8 mouse cellular contexts compared by ENCODE assay signal in genomic region chr11:76028072-76028465, GRCm38 (mm10). TPM values are rescaled to one million over a fixed set of nuclear protein-coding genes. Genes with fewer than 3 reads are reported as not detected.
DNase-seq lines count a peak whose midpoint lies in the region; ATAC-seq and TF ChIP-seq lines count a peak whose summit lies in the region.

No protein-coding gene starts in this region.

- peak; percentile 42 for DNase-seq in gastrocnemius, postnatal 14 days
- DNase-seq in gastrocnemius, postnatal 25 days, result no peak
- peak; percentile 56 for DNase-seq in MEL (ENCODE audit: low read depth, low spot score)
- DNase-seq in limb, embryonic 10.5 days (ENCODE audit: low spot score), result no peak
- DNase-seq in frontal cortex, postnatal 36 days (ENCODE audit: low spot score in 2 of 2), result no peak
- DNase-seq in frontal cortex, postnatal 25 days (ENCODE audit: low spot score in 2 of 2), result no peak

- intact Hi-C loops in gastrocnemius, postnatal 14 days (cut with DNase I; ENCODE audit: low total_unique reads), result no loop called here

- no peak for TF ChIP-seq CTCF in MEL (IDR thresholded peaks at IDR 0.05 in 2 of 3, conservative IDR thresholded peaks at IDR 0.05 in 1 of 3; ENCODE audit: control insufficient read depth in 1 of 3, insufficient read depth in 1 of 3, low read depth in 2 of 3, low read length in 3 of 3, poor library complexity in 1 of 3, severe bottlenecking in 1 of 3)

- peaks cover 2 to 5% of the 10 kb centered on the region in 2 experiments; a peak in 2 of 4 replicates for H3K27me3 ChIP-seq in MEL (ENCODE audit: control insufficient read depth in 1 of 2, insufficient read depth in 2 of 2, low read length in 2 of 2)
- peaks cover 22% of the 10 kb centered on the region for H3K27me3 ChIP-seq in forebrain, embryonic 13.5 days
- peaks cover 18% of the 10 kb centered on the region for H3K27me3 ChIP-seq in limb, embryonic 10.5 days (ENCODE audit: low read depth, poor library complexity, severe bottlenecking)
- H3K27me3 ChIP-seq in neural tube, embryonic 12.5 days (replicated peaks), result 0 out of 2 replicates have a peak, but pooled peaks cover 16% of the 10 kb centered on the region

- H3K9me3 ChIP-seq in MEL (replicated peaks; ENCODE audit: insufficient read depth, low read length), result no peaks in the 10 kb centered on the region
- no peaks in the 10 kb centered on the region for H3K9me3 ChIP-seq in forebrain, embryonic 13.5 days (replicated peaks)
- H3K9me3 ChIP-seq in limb, embryonic 10.5 days (replicated peaks), result no peaks in the 10 kb centered on the region
- H3K9me3 ChIP-seq in neural tube, embryonic 12.5 days, result no peaks in the 10 kb centered on the region

- TF ChIP-seq POLR2A in MEL (IDR thresholded peaks at IDR 0.05; ENCODE audit: control insufficient read depth in 1 of 2, insufficient read depth in 1 of 2, low read depth in 1 of 2, low read length in 2 of 2, poor library complexity in 1 of 2), result no peak

- TF ChIP-seq RAD21 in MEL (IDR thresholded peaks at IDR 0.05; ENCODE audit: low read depth, low read length), result no peak

- ATAC-seq in forebrain, embryonic 13.5 days, result peak; percentile 53; the same call in 1 of the 2 replicates
- ATAC-seq in neural tube, embryonic 12.5 days (ENCODE audit: low FRiP score, low read depth), result peak; percentile 44; the same call in 1 of the 2 replicates

- no peak overlapping the region for H3K27ac ChIP-seq in MEL (ENCODE audit: control insufficient read depth, low read depth, low read length)
- no peak overlapping the region for H3K27ac ChIP-seq in forebrain, embryonic 13.5 days
- H3K27ac ChIP-seq in limb, embryonic 10.5 days, result peak overlapping the region; percentile 89
- H3K27ac ChIP-seq in neural tube, embryonic 12.5 days, result no peak overlapping the region

- WGBS in forebrain, embryonic 13.5 days, result 0% methylated on average over 6 of the region's 14 CpGs
- WGBS in limb, embryonic 10.5 days, result 2% methylated on average over 10 of the region's 14 CpGs
- WGBS in neural tube, embryonic 12.5 days, result 2% methylated on average over 10 of the region's 14 CpGs

- H3K36me3 ChIP-seq in MEL (ENCODE audit: control insufficient read depth in 1 of 2, insufficient read depth in 2 of 2, low read length in 2 of 2), result peaks cover 0 to 2% of the 10 kb centered on the region in 2 experiments; a peak in 1 of 4 replicates
- no peaks in the 10 kb centered on the region for H3K36me3 ChIP-seq in forebrain, embryonic 13.5 days (ENCODE audit: poor library complexity, severe bottlenecking)
- H3K36me3 ChIP-seq in limb, embryonic 10.5 days, result peaks cover 13% of the 10 kb centered on the region
- H3K36me3 ChIP-seq in neural tube, embryonic 12.5 days, result no peaks in the 10 kb centered on the region

- H3K4me1 ChIP-seq in MEL (ENCODE audit: control insufficient read depth in 1 of 2, insufficient read depth in 2 of 2, low read length in 2 of 2), result no peaks in the 10 kb centered on the region; a peak in 2 of 4 replicates
- peaks cover 11% of the 10 kb centered on the region for H3K4me1 ChIP-seq in forebrain, embryonic 13.5 days
- H3K4me1 ChIP-seq in limb, embryonic 10.5 days, result peaks cover 37% of the 10 kb centered on the region
- H3K4me1 ChIP-seq in neural tube, embryonic 12.5 days, result peaks cover 20% of the 10 kb centered on the region

- peak overlapping the region; percentile 94 for H3K4me2 ChIP-seq in forebrain, embryonic 13.5 days
- peak overlapping the region; percentile 96 for H3K4me2 ChIP-seq in neural tube, embryonic 12.5 days (replicated peaks)

- H3K9ac ChIP-seq in MEL (ENCODE audit: control insufficient read depth, low read depth, low read length, poor library complexity, severe bottlenecking), result peak overlapping the region; percentile 89
- peak overlapping the region; percentile 72 for H3K9ac ChIP-seq in forebrain, embryonic 13.5 days
- peak overlapping the region; percentile 70 for H3K9ac ChIP-seq in neural tube, embryonic 12.5 days

- TF ChIP-seq EP300 in MEL (IDR thresholded peaks at IDR 0.05; ENCODE audit: low read depth in 1 of 2, low read length in 2 of 2), result no peak

- H3K4me3 ChIP-seq in MEL (ENCODE audit: control insufficient read depth in 1 of 2, insufficient read depth in 1 of 2, low read depth in 2 of 2, low read length in 2 of 2), result peak overlapping the region; percentile 81 to 92
- peak overlapping the region; percentile 58 for H3K4me3 ChIP-seq in forebrain, embryonic 13.5 days
- peak overlapping the region; percentile 69 for H3K4me3 ChIP-seq in limb, embryonic 10.5 days
- peak overlapping the region; percentile 60 for H3K4me3 ChIP-seq in neural tube, embryonic 12.5 days

- H3K79me2 ChIP-seq in MEL (ENCODE audit: control insufficient read depth, insufficient read depth, low read length, poor library complexity), result peaks cover 6% of the 10 kb centered on the region; the same call in 1 of the 2 replicates

TF ChIP-seq in MEL, 35 proteins besides CTCF, POLR2A, EP300 and RAD21:
- no peak for TF ChIP-seq JUND (IDR thresholded peaks at IDR 0.05; ENCODE audit: low read depth, low read length)
- TF ChIP-seq POLR2AphosphoS2 (IDR thresholded peaks at IDR 0.05; ENCODE audit: low read length), result no peak
- TF ChIP-seq BHLHE40 (IDR thresholded peaks at IDR 0.05; ENCODE audit: borderline replicate concordance, low read depth, low read length), result no peak
- TF ChIP-seq SIN3A (IDR thresholded peaks at IDR 0.05; ENCODE audit: low read length), result no peak
- no peak for TF ChIP-seq ZKSCAN1 (IDR thresholded peaks at IDR 0.05; ENCODE audit: low read depth, low read length)
- TF ChIP-seq GATA1 (IDR thresholded peaks at IDR 0.05; ENCODE audit: low read depth, low read length), result no peak
- no peak for TF ChIP-seq POLR2AphosphoS5 (IDR thresholded peaks at IDR 0.05; ENCODE audit: borderline replicate concordance, low read depth, low read length)
- no peak for TF ChIP-seq MEF2A (IDR thresholded peaks at IDR 0.05; ENCODE audit: extremely low read depth, insufficient replicate concordance, low read depth, low read length, poor library complexity, severe bottlenecking)
- no peak for TF ChIP-seq RCOR1 (IDR thresholded peaks at IDR 0.05; ENCODE audit: low read depth, low read length)
- no peak for TF ChIP-seq TCF12 (IDR thresholded peaks at IDR 0.05; ENCODE audit: low read depth, low read length)
- no peak for TF ChIP-seq ZNF384 (IDR thresholded peaks at IDR 0.05; ENCODE audit: low read depth, low read length)
- TF ChIP-seq HCFC1 (IDR thresholded peaks at IDR 0.05; ENCODE audit: low read depth, low read length), result no peak
- no peak for TF ChIP-seq MXI1 (IDR thresholded peaks at IDR 0.05; ENCODE audit: low read depth, low read length)
- TF ChIP-seq USF2 (IDR thresholded peaks at IDR 0.05; ENCODE audit: borderline replicate concordance in 1 of 2, insufficient read depth in 1 of 2, low read depth in 1 of 2, low read length in 2 of 2), result no peak
- no peak for TF ChIP-seq MAFK (IDR thresholded peaks at IDR 0.05; ENCODE audit: borderline replicate concordance, low read depth, low read length)
- no peak for TF ChIP-seq UBTF (IDR thresholded peaks at IDR 0.05; ENCODE audit: borderline replicate concordance, insufficient read depth, low read depth, low read length)
- TF ChIP-seq ELF1 (IDR thresholded peaks at IDR 0.05; ENCODE audit: low read depth, low read length), result no peak

RNA-seq across cellular contexts. Expression of gene Rflnb, which starts 0.5 kb away (rescaled TPM):
- 10 to 100 TPM; 50.0 to 59.5 TPM for total RNA-seq in gastrocnemius, postnatal 14 days (2021)
- 10 to 100 TPM; 22.5 to 34.6 TPM for total RNA-seq in gastrocnemius, postnatal 25 days (2021)
- 4.8 and 7.4 TPM in 2 replicates for total RNA-seq in MEL (2012; rRNA removed)
- polyA plus RNA-seq in MEL (2012; ENCODE audit: insufficient read depth in 1 of 2, insufficient read length in 2 of 2, low read depth in 1 of 2, low replicate concordance in 2 of 2, missing spikeins in 1 of 2), result 1 to 10 TPM in 1 of 2 experiments, not detected in 1; 8.7 TPM
- 4.9 and 5.3 TPM in 2 replicates for polyA plus RNA-seq in forebrain, embryonic 13.5 days (2015; fragmentation: Nextera tagmentation; extraction: Ambion mirVana)
- 25.6 and 35.4 TPM in 2 replicates for polyA plus RNA-seq in limb, embryonic 10.5 days (2016; fragmentation: Nextera tagmentation; extraction: Ambion mirVana)
- polyA plus RNA-seq in neural tube, embryonic 12.5 days (2016; fragmentation: Nextera tagmentation; extraction: Ambion mirVana), result 23.0 and 23.6 TPM in 2 replicates

RNA-seq across cellular contexts. Expression of gene 1700016K19Rik, which starts 28.4 kb away (rescaled TPM):
- total RNA-seq in gastrocnemius, postnatal 14 days (2021), result not detected
- not detected for total RNA-seq in gastrocnemius, postnatal 25 days (2021)
- total RNA-seq in MEL (2012; rRNA removed), result not detected in 2 replicates
- polyA plus RNA-seq in MEL (2012; ENCODE audit: insufficient read depth in 1 of 2, insufficient read length in 2 of 2, low read depth in 1 of 2, low replicate concordance in 2 of 2, missing spikeins in 1 of 2), result under 1 TPM in 1 of 2 experiments, not detected in 1; 0.25 TPM
- 1.5 and 1.9 TPM in 2 replicates for polyA plus RNA-seq in forebrain, embryonic 13.5 days (2015; fragmentation: Nextera tagmentation; extraction: Ambion mirVana)
- 0.36 TPM in 1 of 2 replicates, not detected in the other for polyA plus RNA-seq in limb, embryonic 10.5 days (2016; fragmentation: Nextera tagmentation; extraction: Ambion mirVana)
- 0.28 TPM in 1 of 2 replicates, not detected in the other for polyA plus RNA-seq in neural tube, embryonic 12.5 days (2016; fragmentation: Nextera tagmentation; extraction: Ambion mirVana)

Comparison
In these comparisons a context has a peak if more than half of its experiments do, and no peak if none do; other contexts are left out.
1. DNase-seq: peak in gastrocnemius, postnatal 14 days (single experiment) and MEL (single experiment); none in gastrocnemius, postnatal 25 days (single experiment), limb, embryonic 10.5 days (single experiment), frontal cortex, postnatal 36 days (0 of 2) and frontal cortex, postnatal 25 days (0 of 2).
2. Peak in every context shown above with its lines, with median percentiles within 50 percentile points of each other: H3K4me3 ChIP-seq and H3K9ac ChIP-seq.